Mouse (Mus musculus): ENCODE measurements at regions not wholly inside any gene's neighbourhood (a gene's known extent, or its start where the extent isn't known, plus 50 kb on each side); places are given as distances from the start of the nearest gene placed in this dataset.

- H3K4me3 ChIP-seq = no peak overlapping the region
- no peaks in the 10 kb centered on the region for H3K36me3 ChIP-seq
- H3K27ac ChIP-seq = no peak overlapping the region
- H3K9me3 ChIP-seq (replicated peaks) = 0 out of 2 replicates have a peak, but pooled peaks cover 3% of the 10 kb centered on the region
- H3K27me3 ChIP-seq = no peaks in the 10 kb centered on the region
- no peaks in the 10 kb centered on the region for H3K4me1 ChIP-seq
- ATAC-seq (ENCODE audit: low FRiP score) = no peak
- WGBS = 87% methylated on average over 12 of the region's 12 CpGs
- H3K4me2 ChIP-seq (replicated peaks) = no peak overlapping the region
- no peak overlapping the region for H3K9ac ChIP-seq
Measured at GRCm38 (mm10) chr10:72393279-72394041, 261.2 kb upstream of the Zwint start.

- Histone ChIP-seq H3K9ac (no peak overlapping the region), H3K4me2 (replicated peaks) (no peak overlapping the region), H3K4me1 (no peaks in the 10 kb centered on the region), H3K9me3 (replicated peaks) (0 out of 2 replicates have a peak, but pooled peaks cover 3% of the 10 kb centered on the region), H3K4me3 (no peak overlapping the region), H3K27ac (no peak overlapping the region), H3K36me3 (no peaks in the 10 kb centered on the region), H3K27me3 (no peaks in the 10 kb centered on the region)
- 98% methylated on average over 1 of the region's 1 CpGs for WGBS
- no peak for ATAC-seq (ENCODE audit: low FRiP score)
Measured at GRCm38 (mm10) chr10:72394367-72394766, 260.3 kb upstream of the Zwint start.

- no peak overlapping the region for H3K27ac ChIP-seq
- H3K9ac ChIP-seq = no peak overlapping the region
- ATAC-seq (ENCODE audit: low FRiP score) = no peak
- H3K4me3 ChIP-seq = no peak overlapping the region
- 57% methylated on average over 4 of the region's 4 CpGs for WGBS
- no peaks in the 10 kb centered on the region for H3K9me3 ChIP-seq (replicated peaks)
- no peak overlapping the region for H3K4me2 ChIP-seq (replicated peaks)
- no peaks in the 10 kb centered on the region for H3K36me3 ChIP-seq
- H3K4me1 ChIP-seq = no peaks in the 10 kb centered on the region
- no peaks in the 10 kb centered on the region for H3K27me3 ChIP-seq
Measured at GRCm38 (mm10) chr10:72403290-72403689, 251.4 kb upstream of the Zwint start.

- Histone ChIP-seq H3K4me3 (no peak overlapping the region), H3K27me3 (no peaks in the 10 kb centered on the region), H3K36me3 (no peaks in the 10 kb centered on the region), H3K9ac (no peak overlapping the region), H3K27ac (no peak overlapping the region), H3K4me1 (no peaks in the 10 kb centered on the region), H3K9me3 (replicated peaks) (no peaks in the 10 kb centered on the region), H3K4me2 (replicated peaks) (no peak overlapping the region)
- no peak for ATAC-seq (ENCODE audit: low FRiP score)
- 67% methylated on average over 3 of the region's 3 CpGs for WGBS
Measured at GRCm38 (mm10) chr10:72410305-72410704, 244.3 kb upstream of the Zwint start.

- ATAC-seq (ENCODE audit: low FRiP score) = no peak
- Histone ChIP-seq H3K27me3 (no peaks in the 10 kb centered on the region), H3K4me1 (no peaks in the 10 kb centered on the region), H3K9me3 (replicated peaks) (no peaks in the 10 kb centered on the region), H3K9ac (no peak overlapping the region), H3K27ac (no peak overlapping the region), H3K36me3 (no peaks in the 10 kb centered on the region), H3K4me2 (replicated peaks) (no peak overlapping the region), H3K4me3 (no peak overlapping the region)
- WGBS = 81% methylated on average over 6 of the region's 6 CpGs
Measured at GRCm38 (mm10) chr10:72411670-72412069, 243.0 kb upstream of the Zwint start.

- 91% methylated on average over 4 of the region's 4 CpGs for WGBS
- Histone ChIP-seq H3K27ac (no peak overlapping the region), H3K9me3 (replicated peaks) (no peaks in the 10 kb centered on the region), H3K36me3 (no peaks in the 10 kb centered on the region), H3K27me3 (no peaks in the 10 kb centered on the region), H3K4me2 (replicated peaks) (no peak overlapping the region), H3K4me3 (no peak overlapping the region), H3K9ac (no peak overlapping the region), H3K4me1 (no peaks in the 10 kb centered on the region)
- ATAC-seq (ENCODE audit: low FRiP score) = no peak
Measured at GRCm38 (mm10) chr10:72454629-72455028, 200.0 kb upstream of the Zwint start.

- 77% methylated on average over 3 of the region's 3 CpGs for WGBS
- Histone ChIP-seq H3K36me3 (no peaks in the 10 kb centered on the region), H3K4me2 (replicated peaks) (no peak overlapping the region), H3K27me3 (no peaks in the 10 kb centered on the region), H3K4me1 (no peaks in the 10 kb centered on the region), H3K9me3 (replicated peaks) (no peaks in the 10 kb centered on the region), H3K4me3 (no peak overlapping the region), H3K9ac (no peak overlapping the region), H3K27ac (no peak overlapping the region)
- no peak for ATAC-seq (ENCODE audit: low FRiP score)
Measured at GRCm38 (mm10) chr10:72484315-72484714, 170.3 kb upstream of the Zwint start.

GRCm38 (mm10) chr10:72532431-72532830 is 122.2 kb upstream of the Zwint start:
- Histone ChIP-seq H3K9me3 (replicated peaks) (no peaks in the 10 kb centered on the region), H3K4me2 (replicated peaks) (no peak overlapping the region), H3K4me3 (no peak overlapping the region), H3K4me1 (no peaks in the 10 kb centered on the region), H3K9ac (no peak overlapping the region), H3K27me3 (no peaks in the 10 kb centered on the region), H3K36me3 (no peaks in the 10 kb centered on the region), H3K27ac (no peak overlapping the region)
- ATAC-seq (ENCODE audit: low FRiP score) = no peak
- 73% methylated on average over 3 of the region's 3 CpGs for WGBS

GRCm38 (mm10) chr10:72533427-72533826 is 121.2 kb upstream of the Zwint start:
- H3K4me2 ChIP-seq (replicated peaks) = no peak overlapping the region
- no peak overlapping the region for H3K9ac ChIP-seq
- H3K36me3 ChIP-seq = no peaks in the 10 kb centered on the region
- 83% methylated on average over 3 of the region's 3 CpGs for WGBS
- no peaks in the 10 kb centered on the region for H3K4me1 ChIP-seq
- H3K27ac ChIP-seq = no peak overlapping the region
- H3K27me3 ChIP-seq = no peaks in the 10 kb centered on the region
- ATAC-seq (ENCODE audit: low FRiP score) = no peak
- no peaks in the 10 kb centered on the region for H3K9me3 ChIP-seq (replicated peaks)
- H3K4me3 ChIP-seq = no peak overlapping the region

- no peak overlapping the region for H3K27ac ChIP-seq
- no peaks in the 10 kb centered on the region for H3K4me1 ChIP-seq
- H3K27me3 ChIP-seq = no peaks in the 10 kb centered on the region
- H3K9me3 ChIP-seq (replicated peaks) = no peaks in the 10 kb centered on the region
- WGBS = 78% methylated on average over 4 of the region's 4 CpGs
- H3K36me3 ChIP-seq = no peaks in the 10 kb centered on the region
- H3K9ac ChIP-seq = no peak overlapping the region
- H3K4me3 ChIP-seq = no peak overlapping the region
- H3K4me2 ChIP-seq (replicated peaks) = no peak overlapping the region
- ATAC-seq (ENCODE audit: low FRiP score) = no peak
Measured at GRCm38 (mm10) chr10:72533859-72534258, 120.8 kb upstream of the Zwint start.

- Histone ChIP-seq H3K9me3 (replicated peaks) (no peaks in the 10 kb centered on the region), H3K27me3 (no peaks in the 10 kb centered on the region), H3K4me1 (no peaks in the 10 kb centered on the region), H3K9ac (no peak overlapping the region), H3K4me3 (no peak overlapping the region), H3K27ac (no peak overlapping the region), H3K36me3 (no peaks in the 10 kb centered on the region), H3K4me2 (replicated peaks) (no peak overlapping the region)
- WGBS = 87% methylated on average over 1 of the region's 1 CpGs
- ATAC-seq (ENCODE audit: low FRiP score) = peak; percentile 32; the same call in 1 of the 2 replicates
Measured at GRCm38 (mm10) chr10:72549564-72549963, 105.1 kb upstream of the Zwint start.

GRCm38 (mm10) chr10:72551561-72551960 is 103.1 kb upstream of the Zwint start:
- 87% methylated on average over 7 of the region's 7 CpGs for WGBS
- no peak for ATAC-seq (ENCODE audit: low FRiP score)
- Histone ChIP-seq H3K9me3 (replicated peaks) (no peaks in the 10 kb centered on the region), H3K27ac (no peak overlapping the region), H3K36me3 (no peaks in the 10 kb centered on the region), H3K9ac (no peak overlapping the region), H3K4me2 (replicated peaks) (no peak overlapping the region), H3K4me1 (no peaks in the 10 kb centered on the region), H3K27me3 (no peaks in the 10 kb centered on the region), H3K4me3 (no peak overlapping the region)

- ATAC-seq (ENCODE audit: low FRiP score) = peak; percentile 84
- Histone ChIP-seq H3K4me1 (peaks cover 4% of the 10 kb centered on the region; the same call in 1 of the 2 replicates), H3K9ac (no peak overlapping the region)
Measured at GRCm38 (mm10) chr10:72573991-72574652, 80.5 kb upstream of the Zwint start.

More at GRCm38 (mm10) chr10:72573991-72574652, 80.5 kb upstream of the Zwint start:
- Histone ChIP-seq H3K36me3 (no peaks in the 10 kb centered on the region), H3K9me3 (replicated peaks) (no peaks in the 10 kb centered on the region), H3K27ac (no peak overlapping the region), H3K4me2 (replicated peaks) (no peak overlapping the region), H3K4me3 (no peak overlapping the region), H3K27me3 (no peaks in the 10 kb centered on the region)
- 62% methylated on average over 9 of the region's 9 CpGs for WGBS

All from hindbrain, embryonic 12.5 days (tissue).